Mouse (Mus musculus) neural tube, embryonic 13.5 days (tissue): ENCODE data around the gene Zfp979. TPM values are rescaled to one million over a fixed set of nuclear protein-coding genes. Genes with fewer than 3 reads are reported as not detected.
"Not testable (repeated sequence)": the region's sequence is repeated elsewhere in the genome, so short reads cannot be mapped to it uniquely, and the experiment has no call there.

Experiments used
- ATAC-seq: fragments of 200-750 bp; cut with Nextera tagmentation; 2 replicates; pipeline ENCODE4 v1.8.0; 2017; ENCODE audit warnings: low read depth, mild to moderate bottlenecking, moderate TSS enrichment, moderate library complexity
- H3K27ac ChIP-seq: fragments of 300-500 bp; sonication (generic); replicated peaks from 2 replicates; pipeline ENCODE4 v1.5.1; 2015; ENCODE audit warnings: moderate library complexity, mild to moderate bottlenecking, inconsistent platforms
- H3K27me3 ChIP-seq: fragments of 300-500 bp; sonication (generic); 2 replicates; pipeline ENCODE4 v1.6.1; 2015; ENCODE audit warnings: mild to moderate bottlenecking, inconsistent platforms
- H3K36me3 ChIP-seq: fragments of 300-500 bp; sonication (generic); 2 replicates; pipeline ENCODE4 v1.6.1; 2015; ENCODE audit warnings: mild to moderate bottlenecking, inconsistent platforms
- H3K4me1 ChIP-seq: fragments of 300-500 bp; sonication (generic); replicated peaks from 2 replicates; pipeline ENCODE4 v1.6.1; 2015; ENCODE audit warnings: inconsistent platforms
- H3K4me2 ChIP-seq: fragments of 300-500 bp; sonication (generic); 2 replicates; pipeline ENCODE4 v1.6.1; 2015; ENCODE audit warnings: inconsistent platforms, mild to moderate bottlenecking, moderate library complexity
- H3K4me3 ChIP-seq: fragments of 300-500 bp; sonication (generic); 2 replicates; pipeline ENCODE4 v1.5.1; 2015; ENCODE audit warnings: mild to moderate bottlenecking, inconsistent platforms
- H3K9ac ChIP-seq: fragments of 300-500 bp; sonication (generic); 2 replicates; pipeline ENCODE4 v1.6.1; 2015; ENCODE audit warnings: moderate library complexity, mild to moderate bottlenecking, inconsistent platforms
- H3K9me3 ChIP-seq: fragments of 300-500 bp; sonication (generic); 2 replicates; pipeline ENCODE4 v1.6.1; 2016; ENCODE audit warnings: inconsistent platforms
- WGBS: fragments of 180-500 bp; shearing (Covaris S2); methylation state at CpG from one replicate; pipeline ENCODE4 v1.1.7; 2015; 5-methylcytosine and 5-hydroxymethylcytosine counted together
- polyA plus RNA-seq: library from polyadenylated mRNA; unstranded; fragments of >200 nt; fragmentation: Nextera tagmentation; extraction: Ambion mirVana; gene quantifications from 2 replicates; pipeline ENCODE4 v1.2.1, GENCODE M21; 2015

Zfp979 gene
- polyA plus RNA-seq = 2.3 and 2.5 TPM in 2 replicates

GRCm38 (mm10) chr4:147642413-147642812, at the start of gene Zfp979:
TSS of gene Zfp979 (minus strand) at chr4:147642513.
- H3K4me3 ChIP-seq, H3K9me3 ChIP-seq, H3K27me3 ChIP-seq, H3K4me2 ChIP-seq, H3K27ac ChIP-seq, H3K4me1 ChIP-seq, ATAC-seq, H3K9ac ChIP-seq, H3K36me3 ChIP-seq: not testable (repeated sequence)
- WGBS = no CpG with 5 or more reads among the region's 6 CpGs

DNA sequence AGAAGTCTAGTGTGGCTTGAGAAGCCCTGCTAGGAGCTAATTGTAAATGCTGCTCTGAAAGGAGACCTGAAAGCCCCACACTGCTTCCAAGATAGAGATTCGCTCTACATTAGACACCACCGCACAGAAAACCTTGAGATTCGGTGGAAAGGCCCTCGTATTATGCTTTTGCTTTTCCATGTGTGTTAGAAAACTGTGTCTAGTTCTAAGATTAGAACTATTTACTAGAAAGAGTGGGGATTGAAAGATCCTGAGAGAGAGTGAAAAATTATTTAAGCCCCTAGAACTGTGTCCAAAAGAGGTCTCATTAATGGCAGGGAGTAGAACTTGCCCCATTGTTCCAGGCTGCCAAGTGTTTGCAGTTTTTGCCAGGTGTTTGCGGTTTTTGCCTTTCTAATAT, 12.9 kb upstream of the Zfp979 start:
- not testable (repeated sequence) for H3K27ac ChIP-seq, H3K27me3 ChIP-seq, H3K9me3 ChIP-seq, H3K36me3 ChIP-seq, H3K9ac ChIP-seq, H3K4me1 ChIP-seq, H3K4me2 ChIP-seq, ATAC-seq, H3K4me3 ChIP-seq
- 93% methylated on average over 5 of the region's 5 CpGs for WGBS

- H3K27ac ChIP-seq, ATAC-seq, H3K9me3 ChIP-seq, H3K36me3 ChIP-seq, H3K27me3 ChIP-seq, H3K9ac ChIP-seq, H3K4me3 ChIP-seq, H3K4me1 ChIP-seq, H3K4me2 ChIP-seq: not testable (repeated sequence)
- WGBS = no CpG with 5 or more reads among the region's 3 CpGs
Observed at GRCm38 (mm10) chr4:147647407-147647806, 5.1 kb upstream of the Zfp979 start.

DNA sequence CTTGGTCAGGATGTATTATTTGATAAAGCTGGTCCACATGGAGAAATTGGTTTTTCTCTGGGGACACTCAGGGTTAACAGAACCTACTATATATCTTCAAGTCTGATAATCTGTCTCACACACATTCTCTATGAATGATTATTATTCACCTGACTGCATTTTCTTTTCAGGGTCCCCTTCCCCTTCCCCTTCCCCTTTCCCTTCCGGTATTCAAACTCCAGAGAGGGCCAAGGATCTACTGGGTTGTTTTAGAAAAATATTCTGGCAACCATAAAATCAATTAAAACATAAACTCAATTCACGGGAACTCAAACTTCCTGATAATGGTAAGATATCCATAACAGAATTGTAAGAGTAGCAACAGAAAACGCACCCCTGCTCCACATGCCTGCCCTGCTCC, 381 bp downstream of the Zfp979 start:
- not testable (repeated sequence) for H3K27me3 ChIP-seq, ATAC-seq, H3K36me3 ChIP-seq, H3K9me3 ChIP-seq, H3K4me2 ChIP-seq, H3K9ac ChIP-seq, H3K4me3 ChIP-seq, H3K27ac ChIP-seq, H3K4me1 ChIP-seq
- 44% methylated on average over 2 of the region's 3 CpGs for WGBS

GRCm38 (mm10) chr4:147633818-147634262, 8.5 kb downstream of the Zfp979 start:
- no CpG with 5 or more reads among the region's 2 CpGs for WGBS
- H3K36me3 ChIP-seq, H3K27me3 ChIP-seq, H3K4me3 ChIP-seq, H3K4me1 ChIP-seq, H3K9ac ChIP-seq, H3K27ac ChIP-seq, H3K9me3 ChIP-seq, H3K4me2 ChIP-seq: not testable (repeated sequence)
- peak; percentile 40; the same call in 1 of the 2 replicates for ATAC-seq

DNA sequence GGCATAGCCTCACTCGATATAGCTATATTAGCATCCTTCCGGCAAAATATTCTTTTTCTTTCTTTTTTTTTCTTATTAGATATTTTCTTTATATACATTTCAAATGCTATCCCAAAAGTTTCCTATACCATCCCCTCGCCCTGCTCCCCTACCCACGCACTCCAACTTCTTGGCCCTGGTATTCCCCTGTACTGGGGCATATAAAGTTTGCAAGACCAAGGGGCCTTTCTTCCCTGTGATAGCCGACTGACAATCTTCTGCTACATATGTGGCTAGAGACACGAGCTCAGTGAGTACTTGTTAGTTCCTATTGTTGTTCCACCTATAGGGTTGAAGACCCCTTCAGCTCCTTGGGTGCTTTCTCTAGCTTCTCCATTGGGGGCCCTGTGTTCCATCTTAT, 35.8 kb downstream of the Zfp979 start:
- not testable (repeated sequence) for H3K36me3 ChIP-seq, H3K4me1 ChIP-seq, ATAC-seq, H3K27ac ChIP-seq, H3K4me3 ChIP-seq, H3K9ac ChIP-seq, H3K27me3 ChIP-seq, H3K4me2 ChIP-seq
- H3K9me3 ChIP-seq = peaks cover 17% of the 10 kb centered on the region; the same call in 1 of the 2 replicates
- WGBS = 87% methylated on average over 6 of the region's 6 CpGs

GRCm38 (mm10) chr4:147605521-147605920, 36.8 kb downstream of the Zfp979 start:
- Histone ChIP-seq H3K9me3 (peaks cover 14% of the 10 kb centered on the region; the same call in 1 of the 2 replicates), H3K4me2 (no peak overlapping the region), H3K36me3 (no peaks in the 10 kb centered on the region), H3K4me3 (no peak overlapping the region), H3K4me1 (no peaks in the 10 kb centered on the region), H3K27me3 (no peaks in the 10 kb centered on the region), H3K27ac (no peak overlapping the region), H3K9ac (no peak overlapping the region)
- 82% methylated on average over 4 of the region's 4 CpGs for WGBS
- no peak for ATAC-seq

- Histone ChIP-seq H3K4me1 (no peaks in the 10 kb centered on the region), H3K36me3 (no peaks in the 10 kb centered on the region), H3K4me3 (no peak overlapping the region), H3K27ac (no peak overlapping the region), H3K9me3 (peaks cover 19% of the 10 kb centered on the region; the same call in 1 of the 2 replicates), H3K27me3 (no peaks in the 10 kb centered on the region), H3K9ac (no peak overlapping the region), H3K4me2 (no peak overlapping the region)
- ATAC-seq = no peak
- 82% methylated on average over 4 of the region's 4 CpGs for WGBS
Observed at GRCm38 (mm10) chr4:147603806-147604205, 38.5 kb downstream of the Zfp979 start.

DNA sequence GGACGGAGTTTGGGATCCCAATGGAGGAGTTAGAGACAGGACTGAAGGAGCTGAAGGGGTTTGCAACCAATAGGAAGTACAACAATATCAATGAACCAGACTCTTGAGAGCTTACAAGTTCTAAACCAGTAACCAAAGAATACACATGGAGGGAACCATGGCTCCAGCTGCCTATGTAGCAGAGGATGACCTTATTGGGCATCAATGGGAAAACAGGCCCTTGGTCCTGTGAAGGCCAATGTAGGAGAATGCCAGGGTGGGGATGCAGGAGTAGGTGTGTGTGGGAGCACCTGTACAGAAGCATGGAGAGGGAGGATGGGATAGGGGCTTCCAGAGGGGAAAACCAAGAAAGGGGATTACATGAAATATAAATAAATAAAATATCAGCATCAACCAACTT, 40.4 kb downstream of the Zfp979 start:
- Histone ChIP-seq H3K4me3 (no peak overlapping the region), H3K36me3 (no peaks in the 10 kb centered on the region), H3K27me3 (no peaks in the 10 kb centered on the region), H3K9ac (no peak overlapping the region), H3K27ac (no peak overlapping the region), H3K9me3 (peaks cover 13% of the 10 kb centered on the region; the same call in 1 of the 2 replicates), H3K4me1 (no peaks in the 10 kb centered on the region), H3K4me2 (no peak overlapping the region)
- ATAC-seq = no peak
- WGBS = 48% methylated on average over 1 of the region's 1 CpGs

DNA sequence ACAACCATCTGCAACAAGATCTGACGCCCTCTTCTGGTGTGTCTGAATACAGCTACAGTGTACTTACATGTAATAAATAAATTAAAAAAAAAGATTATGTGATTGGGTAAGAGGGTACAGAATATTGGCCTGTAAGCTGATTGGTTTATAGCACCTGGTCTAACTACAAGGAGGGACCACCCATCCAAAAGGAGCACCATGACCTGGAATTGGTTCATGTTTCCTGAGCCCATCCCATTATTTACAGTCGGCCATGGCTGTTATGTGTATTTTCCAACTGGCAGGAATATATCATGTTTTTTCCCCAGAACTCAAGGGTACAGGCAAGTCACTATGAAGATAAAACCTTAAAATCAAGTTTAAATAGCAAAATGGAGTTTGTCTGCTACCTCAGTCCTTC, 43.5 kb downstream of the Zfp979 start:
- Histone ChIP-seq H3K4me1 (no peaks in the 10 kb centered on the region), H3K36me3 (no peaks in the 10 kb centered on the region), H3K4me3 (no peak overlapping the region), H3K27ac (no peak overlapping the region), H3K9ac (no peak overlapping the region), H3K4me2 (no peak overlapping the region), H3K9me3 (peaks cover 20% of the 10 kb centered on the region), H3K27me3 (no peaks in the 10 kb centered on the region)
- WGBS = 58% methylated on average over 2 of the region's 2 CpGs
- no peak for ATAC-seq

DNA sequence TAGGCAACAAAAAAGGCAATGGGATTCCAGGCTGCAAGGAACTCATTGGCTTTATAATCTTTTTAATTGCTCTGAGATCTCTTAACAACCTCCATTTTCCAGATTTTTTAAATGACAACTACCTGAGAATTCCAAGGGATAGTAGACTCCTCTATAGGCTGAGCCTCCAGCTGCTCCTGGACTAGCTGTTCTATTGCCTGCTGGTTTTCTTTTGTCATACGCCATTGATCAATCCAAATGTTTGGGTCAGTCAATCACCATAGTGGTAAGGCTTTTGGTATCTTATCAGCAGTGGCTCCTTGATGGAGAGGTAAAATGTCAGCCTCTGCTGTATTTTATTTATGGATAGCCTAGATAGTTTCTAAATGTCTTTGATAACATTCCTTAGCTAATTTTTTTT, 44.6 kb downstream of the Zfp979 start:
- 58% methylated on average over 1 of the region's 1 CpGs for WGBS
- ATAC-seq = no peak

DNA sequence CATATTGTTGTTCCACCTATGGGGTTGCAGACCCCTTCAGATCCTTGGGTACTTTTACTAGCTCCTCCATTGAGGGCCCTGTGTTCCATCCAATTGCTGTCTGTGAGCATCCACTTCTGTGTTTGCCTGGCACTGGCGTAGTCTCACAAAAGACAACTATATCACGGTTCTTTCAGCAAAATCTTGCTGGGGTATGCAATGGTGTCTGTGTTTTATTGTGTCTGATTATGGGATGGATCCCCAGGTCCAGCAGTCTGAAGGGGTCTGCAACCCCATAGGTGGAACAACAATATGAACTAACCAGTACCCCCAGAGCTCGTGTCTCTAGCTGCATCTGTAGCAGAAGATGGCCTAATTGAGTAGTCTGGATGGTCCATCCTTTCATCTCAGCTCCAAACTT, 47.7 kb downstream of the Zfp979 start:
- not testable (repeated sequence) for H3K4me3 ChIP-seq, H3K9ac ChIP-seq, H3K27ac ChIP-seq, H3K36me3 ChIP-seq, ATAC-seq, H3K4me1 ChIP-seq, H3K27me3 ChIP-seq, H3K4me2 ChIP-seq
- peaks cover 20% of the 10 kb centered on the region for H3K9me3 ChIP-seq
- WGBS = 82% methylated on average over 3 of the region's 3 CpGs

More for the DNA sequence above, 44.6 kb downstream of the Zfp979 start:
- no peak overlapping the region for H3K9ac ChIP-seq
- H3K4me2 ChIP-seq = no peak overlapping the region
- H3K27me3 ChIP-seq = no peaks in the 10 kb centered on the region
- no peak overlapping the region for H3K27ac ChIP-seq
- no peak overlapping the region for H3K4me3 ChIP-seq
- H3K4me1 ChIP-seq = no peaks in the 10 kb centered on the region
- H3K36me3 ChIP-seq = no peaks in the 10 kb centered on the region
- peaks cover 20% of the 10 kb centered on the region for H3K9me3 ChIP-seq
